Mouse (Mus musculus): ENCODE data around the gene Klhl6. TPM values are rescaled to one million over a fixed set of nuclear protein-coding genes. Genes with fewer than 3 reads are reported as not detected.

The Klhl6 gene
- polyA plus RNA-seq, 1 experiment from 2014 or later = 8.2 TPM

DNA sequence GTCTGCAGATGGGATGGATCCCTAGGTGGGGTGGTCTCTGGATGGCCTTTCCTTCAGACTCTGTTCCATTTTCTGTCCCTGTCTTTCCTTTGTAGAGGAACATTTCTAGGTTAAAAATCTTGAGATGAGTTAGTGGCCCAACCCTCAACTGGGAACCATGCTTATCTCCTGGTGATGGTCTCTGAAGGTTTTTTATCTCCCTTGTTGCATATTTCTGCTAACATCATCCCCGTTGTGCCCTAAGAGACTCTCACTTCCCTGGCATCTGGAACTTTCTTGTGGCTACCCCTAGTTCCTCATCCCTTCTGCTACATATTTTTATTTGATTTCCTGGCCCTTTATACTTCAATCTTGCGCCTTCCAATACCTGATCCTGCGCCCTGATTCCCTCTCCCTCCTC, 10.4 kb upstream of the Klhl6 start:
- no peak overlapping the region for H3K27ac ChIP-seq (ENCODE audit: low read length)
- H3K4me2 ChIP-seq (ENCODE audit: low read depth, low read length) = no peak overlapping the region
- H3K9me3 ChIP-seq (ENCODE audit: control insufficient read depth, low read length) = no peaks in the 10 kb centered on the region
- H3K4me1 ChIP-seq (ENCODE audit: control insufficient read depth, insufficient read depth, low read length) = no peaks in the 10 kb centered on the region
- no peak overlapping the region for H3K4me3 ChIP-seq (ENCODE audit: low read length)
- no peaks in the 10 kb centered on the region for H3K27me3 ChIP-seq (replicated peaks; ENCODE audit: control insufficient read depth, insufficient read depth, low read length)
- ATAC-seq = no peak
- 91% methylated on average over 3 of the region's 3 CpGs for WGBS
- H3K9ac ChIP-seq (ENCODE audit: low read depth, low read length) = no peak overlapping the region
- H3K36me3 ChIP-seq (ENCODE audit: control insufficient read depth, insufficient read depth, low read length) = no peaks in the 10 kb centered on the region

DNA sequence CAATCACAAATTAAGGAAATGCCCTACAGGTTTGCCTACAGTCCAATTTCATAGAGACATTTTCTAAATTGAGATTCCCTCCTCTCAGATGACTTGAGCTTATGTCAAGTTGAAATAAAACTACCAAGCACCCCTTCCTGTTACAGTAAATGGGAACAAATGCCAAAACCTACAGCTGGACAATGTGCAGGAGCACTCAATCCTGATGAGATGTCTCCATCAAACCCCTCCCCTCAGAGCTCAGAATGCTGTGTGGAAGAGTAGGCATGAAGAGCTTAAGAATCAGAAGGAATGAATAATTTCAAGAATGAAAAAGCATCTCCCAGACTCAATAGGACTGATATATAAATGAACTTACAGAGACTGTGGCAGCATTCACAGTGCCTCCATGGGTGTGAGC, 7.7 kb upstream of the Klhl6 start:
- H3K4me3 ChIP-seq (ENCODE audit: low read length) = no peak overlapping the region
- no peaks in the 10 kb centered on the region for H3K9me3 ChIP-seq (ENCODE audit: control insufficient read depth, low read length)
- H3K27ac ChIP-seq (ENCODE audit: low read length) = no peak overlapping the region
- H3K9ac ChIP-seq (ENCODE audit: low read depth, low read length) = no peak overlapping the region
- H3K27me3 ChIP-seq (replicated peaks; ENCODE audit: control insufficient read depth, insufficient read depth, low read length) = no peaks in the 10 kb centered on the region
- H3K36me3 ChIP-seq (ENCODE audit: control insufficient read depth, insufficient read depth, low read length) = no peaks in the 10 kb centered on the region
- H3K4me1 ChIP-seq (ENCODE audit: control insufficient read depth, insufficient read depth, low read length) = no peaks in the 10 kb centered on the region
- H3K4me2 ChIP-seq (ENCODE audit: low read depth, low read length) = no peak overlapping the region
- ATAC-seq = no peak

DNA sequence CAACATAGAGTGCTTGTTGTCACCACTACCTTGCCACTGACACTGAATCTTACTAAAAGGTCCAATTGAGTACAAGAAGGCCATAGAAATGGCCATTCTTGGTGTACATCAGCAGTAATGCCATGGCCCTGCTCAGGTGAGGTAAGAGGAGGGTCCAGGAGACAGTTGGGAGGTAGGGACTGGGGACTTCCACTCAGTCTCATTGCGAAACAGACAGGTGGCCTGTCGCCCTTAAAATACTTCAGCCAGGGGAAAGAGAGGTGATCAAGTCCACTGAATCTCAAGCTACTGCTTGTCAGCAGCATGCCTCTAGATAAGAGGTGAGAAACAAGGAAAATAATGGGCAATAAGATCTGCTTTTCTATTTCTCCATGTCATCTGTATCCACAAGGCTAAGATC, 4.8 kb upstream of the Klhl6 start:
- ATAC-seq = no peak
- H3K36me3 ChIP-seq (ENCODE audit: control insufficient read depth, insufficient read depth, low read length) = no peaks in the 10 kb centered on the region
- no peaks in the 10 kb centered on the region for H3K27me3 ChIP-seq (replicated peaks; ENCODE audit: control insufficient read depth, insufficient read depth, low read length)
- H3K9ac ChIP-seq (ENCODE audit: low read depth, low read length) = no peak overlapping the region
- no peaks in the 10 kb centered on the region for H3K4me1 ChIP-seq (ENCODE audit: control insufficient read depth, insufficient read depth, low read length)
- no peaks in the 10 kb centered on the region for H3K9me3 ChIP-seq (ENCODE audit: control insufficient read depth, low read length)
- H3K4me2 ChIP-seq (ENCODE audit: low read depth, low read length) = no peak overlapping the region
- 84% methylated on average over 2 of the region's 2 CpGs for WGBS
- H3K4me3 ChIP-seq (ENCODE audit: low read length) = no peak overlapping the region
- H3K27ac ChIP-seq (ENCODE audit: low read length) = no peak overlapping the region

DNA sequence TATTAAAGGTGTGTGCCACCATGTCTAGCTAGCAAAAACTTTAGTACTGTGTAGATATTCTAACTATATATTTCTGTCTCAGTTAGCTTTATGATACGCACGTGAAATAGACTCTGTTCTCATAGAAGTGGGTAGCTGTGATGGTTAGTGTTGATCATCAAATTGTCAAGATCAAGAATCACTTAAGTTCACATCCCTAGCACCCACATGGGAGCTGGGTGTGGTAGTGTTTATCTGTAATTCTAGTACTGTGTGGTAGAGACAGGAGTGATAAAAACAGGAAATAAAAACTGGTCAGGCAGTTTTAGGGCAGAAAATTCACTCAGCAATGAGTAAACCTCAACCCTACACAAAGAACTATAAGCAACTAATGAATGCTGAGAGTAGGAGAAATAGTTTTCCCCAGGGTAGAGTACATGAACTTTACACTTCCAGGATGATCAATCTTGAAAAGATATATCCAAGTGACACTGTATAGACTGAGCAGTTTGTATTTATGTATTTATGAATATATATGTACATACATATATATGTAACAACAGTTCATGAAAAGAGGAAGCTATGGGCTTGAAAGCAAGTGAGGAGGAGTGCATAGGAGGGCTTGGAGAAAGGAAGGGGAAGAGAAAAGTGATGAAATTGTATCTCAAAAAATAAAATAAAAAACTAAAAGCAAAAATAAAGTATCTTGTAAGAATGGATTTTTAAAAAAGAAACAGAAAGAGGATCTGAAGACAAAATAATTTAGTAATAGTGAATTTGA, 2.2 kb upstream of the Klhl6 start:
- ATAC-seq = no peak
- no peaks in the 10 kb centered on the region for H3K27me3 ChIP-seq (replicated peaks; ENCODE audit: control insufficient read depth, insufficient read depth, low read length)
- H3K9me3 ChIP-seq (ENCODE audit: control insufficient read depth, low read length) = no peaks in the 10 kb centered on the region
- no peak overlapping the region for H3K4me3 ChIP-seq (ENCODE audit: low read length)
- no peaks in the 10 kb centered on the region for H3K36me3 ChIP-seq (ENCODE audit: control insufficient read depth, insufficient read depth, low read length)
- H3K4me2 ChIP-seq (ENCODE audit: low read depth, low read length) = no peak overlapping the region
- 90% methylated on average over 2 of the region's 2 CpGs for WGBS
- H3K27ac ChIP-seq (ENCODE audit: low read length) = no peak overlapping the region
- H3K9ac ChIP-seq (ENCODE audit: low read depth, low read length) = no peak overlapping the region
- H3K4me1 ChIP-seq (ENCODE audit: control insufficient read depth, insufficient read depth, low read length) = no peaks in the 10 kb centered on the region

DNA sequence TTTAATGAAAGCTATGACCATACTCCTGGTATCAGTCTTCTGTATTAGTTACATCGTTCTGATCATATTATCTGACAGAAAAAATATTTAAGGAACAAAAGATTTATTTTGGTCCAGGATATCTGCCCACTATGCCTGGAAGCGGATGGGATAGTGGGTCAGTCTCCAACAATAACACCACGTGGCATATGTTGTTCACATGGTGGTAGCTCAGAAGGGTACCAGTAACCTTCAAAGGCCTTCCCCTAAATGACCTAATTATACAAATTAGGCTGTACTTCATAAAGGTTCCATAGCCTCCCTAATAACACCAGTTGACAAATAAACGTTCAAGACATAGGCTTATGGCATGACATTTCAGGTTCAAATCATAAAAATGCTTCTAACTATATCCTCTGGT, 722 bp upstream of the Klhl6 start:
- H3K27ac ChIP-seq (ENCODE audit: low read length) = no peak overlapping the region
- no peak overlapping the region for H3K4me3 ChIP-seq (ENCODE audit: low read length)
- no peaks in the 10 kb centered on the region for H3K36me3 ChIP-seq (ENCODE audit: control insufficient read depth, insufficient read depth, low read length)
- no peaks in the 10 kb centered on the region for H3K9me3 ChIP-seq (ENCODE audit: control insufficient read depth, low read length)
- H3K4me2 ChIP-seq (ENCODE audit: low read depth, low read length) = no peak overlapping the region
- H3K27me3 ChIP-seq (replicated peaks; ENCODE audit: control insufficient read depth, insufficient read depth, low read length) = no peaks in the 10 kb centered on the region
- H3K9ac ChIP-seq (ENCODE audit: low read depth, low read length) = no peak overlapping the region
- no peaks in the 10 kb centered on the region for H3K4me1 ChIP-seq (ENCODE audit: control insufficient read depth, insufficient read depth, low read length)
- 82% methylated on average over 4 of the region's 4 CpGs for WGBS
- ATAC-seq = no peak

DNA sequence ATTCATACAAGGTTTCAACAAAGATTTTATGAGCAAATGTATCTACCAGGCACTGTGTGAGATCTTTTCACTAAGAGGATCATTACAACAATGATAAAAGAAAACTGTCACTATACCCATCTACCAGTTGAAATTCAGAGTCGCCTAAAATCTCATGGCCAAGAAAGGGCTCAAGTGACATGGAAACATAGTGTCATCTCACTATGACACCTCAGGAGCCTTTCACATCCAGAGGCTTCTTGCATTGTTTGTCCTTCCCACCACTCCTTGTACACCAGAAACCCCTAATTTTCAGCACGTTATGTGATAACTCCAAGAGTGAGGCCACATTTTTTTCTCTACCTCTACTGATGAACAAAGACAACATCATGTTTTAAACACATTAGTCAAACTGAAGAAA, 1.2 kb downstream of the Klhl6 start:
- no peak overlapping the region for H3K4me3 ChIP-seq (ENCODE audit: low read length)
- no peak overlapping the region for H3K27ac ChIP-seq (ENCODE audit: low read length)
- H3K27me3 ChIP-seq (replicated peaks; ENCODE audit: control insufficient read depth, insufficient read depth, low read length) = no peaks in the 10 kb centered on the region
- 82% methylated on average over 2 of the region's 2 CpGs for WGBS
- H3K4me2 ChIP-seq (ENCODE audit: low read depth, low read length) = peak overlapping the region; percentile 0; the same call in 1 of the 2 replicates
- no peak for ATAC-seq
- H3K9me3 ChIP-seq (ENCODE audit: control insufficient read depth, low read length) = no peaks in the 10 kb centered on the region
- H3K9ac ChIP-seq (ENCODE audit: low read depth, low read length) = no peak overlapping the region
- H3K4me1 ChIP-seq (ENCODE audit: control insufficient read depth, insufficient read depth, low read length) = no peaks in the 10 kb centered on the region
- no peaks in the 10 kb centered on the region for H3K36me3 ChIP-seq (ENCODE audit: control insufficient read depth, insufficient read depth, low read length)

DNA sequence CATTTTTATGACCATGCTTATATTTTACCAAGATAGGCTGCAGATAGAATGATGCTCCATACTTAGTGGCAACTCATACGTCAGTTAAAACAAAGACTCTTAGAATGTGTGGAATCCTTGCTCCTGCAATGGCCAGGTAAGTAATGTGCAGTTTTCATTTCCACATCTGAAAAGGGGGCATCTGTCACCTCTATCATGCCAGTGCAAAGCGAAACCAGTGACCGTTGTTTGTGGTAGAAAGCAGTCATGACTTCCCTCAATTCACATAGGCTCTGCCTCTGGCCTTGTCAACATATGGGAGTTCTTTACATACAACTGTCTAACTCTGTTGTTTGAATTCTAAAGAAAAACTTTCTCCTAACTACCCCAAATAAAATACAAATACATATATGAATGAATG, 1.8 kb downstream of the Klhl6 start:
- Histone ChIP-seq H3K27me3 (replicated peaks; ENCODE audit: control insufficient read depth, insufficient read depth, low read length) (no peaks in the 10 kb centered on the region), H3K4me3 (ENCODE audit: low read length) (no peak overlapping the region), H3K27ac (ENCODE audit: low read length) (no peak overlapping the region), H3K36me3 (ENCODE audit: control insufficient read depth, insufficient read depth, low read length) (no peaks in the 10 kb centered on the region), H3K9me3 (ENCODE audit: control insufficient read depth, low read length) (no peaks in the 10 kb centered on the region), H3K4me2 (ENCODE audit: low read depth, low read length) (no peak overlapping the region), H3K9ac (ENCODE audit: low read depth, low read length) (no peak overlapping the region), H3K4me1 (ENCODE audit: control insufficient read depth, insufficient read depth, low read length) (no peaks in the 10 kb centered on the region)
- no peak for ATAC-seq
- WGBS = 80% methylated on average over 3 of the region's 3 CpGs

DNA sequence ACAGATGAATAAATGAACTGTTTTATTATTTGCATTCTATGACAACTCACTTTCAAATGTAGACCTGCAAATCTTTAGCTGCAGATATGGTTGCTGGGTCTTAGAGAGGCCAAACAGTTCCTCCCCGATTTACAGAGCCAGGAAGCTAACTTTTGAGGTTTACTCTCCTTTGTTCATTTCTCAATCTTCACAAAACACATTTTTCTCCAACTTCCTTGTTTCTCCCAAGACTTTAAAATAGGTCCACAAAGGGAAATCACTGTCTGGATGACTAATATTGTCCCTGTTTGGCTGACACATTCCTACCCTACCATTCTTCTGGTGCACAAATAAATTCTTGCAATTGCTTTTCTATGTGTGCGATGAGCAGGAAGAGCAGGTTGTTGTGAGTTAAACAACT, 3.1 kb downstream of the Klhl6 start:
- 67% methylated on average over 2 of the region's 2 CpGs for WGBS
- no peak overlapping the region for H3K27ac ChIP-seq (ENCODE audit: low read length)

DNA sequence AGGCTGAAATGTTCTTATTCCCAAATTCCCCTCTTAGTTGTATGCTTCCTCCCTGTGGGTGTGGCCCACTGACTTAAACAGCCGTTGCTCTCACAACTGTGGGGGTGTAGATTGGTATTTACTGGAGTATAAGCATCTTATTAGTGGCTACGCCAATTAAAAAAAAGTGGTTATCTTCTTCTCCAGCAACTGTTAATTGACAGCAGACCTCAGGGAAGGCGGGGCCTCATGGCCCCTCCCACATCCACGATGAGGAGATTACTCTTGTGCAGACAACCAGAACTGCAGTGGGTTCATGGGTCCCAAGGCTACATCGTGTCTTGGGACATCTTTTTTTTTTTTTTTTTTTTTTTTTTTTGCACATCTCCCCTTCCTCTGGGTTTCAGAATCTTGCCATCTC, 5.6 kb downstream of the Klhl6 start:
- Histone ChIP-seq H3K36me3 (ENCODE audit: control insufficient read depth, insufficient read depth, low read length) (no peaks in the 10 kb centered on the region), H3K27me3 (replicated peaks; ENCODE audit: control insufficient read depth, insufficient read depth, low read length) (no peaks in the 10 kb centered on the region), H3K9ac (ENCODE audit: low read depth, low read length) (no peak overlapping the region), H3K27ac (ENCODE audit: low read length) (no peak overlapping the region), H3K4me2 (ENCODE audit: low read depth, low read length) (no peak overlapping the region), H3K9me3 (ENCODE audit: control insufficient read depth, low read length) (no peaks in the 10 kb centered on the region), H3K4me1 (ENCODE audit: control insufficient read depth, insufficient read depth, low read length) (no peaks in the 10 kb centered on the region), H3K4me3 (ENCODE audit: low read length) (no peak overlapping the region)
- 69% methylated on average over 5 of the region's 5 CpGs for WGBS
- ATAC-seq = no peak

More for the DNA sequence above, 3.1 kb downstream of the Klhl6 start:
- H3K4me1 ChIP-seq (ENCODE audit: control insufficient read depth, insufficient read depth, low read length) = no peaks in the 10 kb centered on the region
- no peaks in the 10 kb centered on the region for H3K9me3 ChIP-seq (ENCODE audit: control insufficient read depth, low read length)
- no peak overlapping the region for H3K9ac ChIP-seq (ENCODE audit: low read depth, low read length)
- H3K36me3 ChIP-seq (ENCODE audit: control insufficient read depth, insufficient read depth, low read length) = no peaks in the 10 kb centered on the region
- H3K4me3 ChIP-seq (ENCODE audit: low read length) = no peak overlapping the region
- ATAC-seq = no peak
- H3K4me2 ChIP-seq (ENCODE audit: low read depth, low read length) = no peak overlapping the region
- H3K27me3 ChIP-seq (replicated peaks; ENCODE audit: control insufficient read depth, insufficient read depth, low read length) = no peaks in the 10 kb centered on the region

DNA sequence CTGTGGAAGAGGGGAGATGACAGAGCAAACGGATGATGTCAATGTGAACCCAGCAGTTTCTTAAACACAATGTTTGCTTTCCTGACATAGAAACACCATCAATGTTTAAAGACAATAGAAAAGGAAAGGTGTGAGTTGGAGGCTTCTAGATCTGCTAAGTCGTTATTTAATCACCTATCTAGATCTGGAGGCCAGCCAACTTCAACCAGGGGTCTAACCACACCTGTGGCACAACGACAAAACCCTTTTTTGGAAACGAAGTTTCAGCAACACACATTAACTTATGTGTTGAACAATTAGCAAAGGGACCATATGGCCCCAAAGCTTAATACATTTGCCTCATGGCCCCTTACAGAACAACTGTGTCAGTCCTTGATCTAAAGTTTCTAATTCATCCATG, 6.0 kb downstream of the Klhl6 start:
- Histone ChIP-seq H3K36me3 (ENCODE audit: control insufficient read depth, insufficient read depth, low read length) (no peaks in the 10 kb centered on the region), H3K9me3 (ENCODE audit: control insufficient read depth, low read length) (no peaks in the 10 kb centered on the region), H3K27me3 (replicated peaks; ENCODE audit: control insufficient read depth, insufficient read depth, low read length) (no peaks in the 10 kb centered on the region), H3K27ac (ENCODE audit: low read length) (no peak overlapping the region), H3K4me3 (ENCODE audit: low read length) (no peak overlapping the region), H3K4me1 (ENCODE audit: control insufficient read depth, insufficient read depth, low read length) (no peaks in the 10 kb centered on the region), H3K9ac (ENCODE audit: low read depth, low read length) (no peak overlapping the region), H3K4me2 (ENCODE audit: low read depth, low read length) (no peak overlapping the region)
- WGBS = 69% methylated on average over 4 of the region's 4 CpGs
- ATAC-seq = no peak

Data from intestine, embryonic 16.5 days (tissue).